Mouse (Mus musculus): ENCODE results near the gene Fcrl5. TPM values are rescaled to one million over a fixed set of nuclear protein-coding genes. Genes with fewer than 3 reads are reported as not detected.

The Fcrl5 gene
- polyA plus RNA-seq, 1 experiment from 2014 or later: not detected

DNA sequence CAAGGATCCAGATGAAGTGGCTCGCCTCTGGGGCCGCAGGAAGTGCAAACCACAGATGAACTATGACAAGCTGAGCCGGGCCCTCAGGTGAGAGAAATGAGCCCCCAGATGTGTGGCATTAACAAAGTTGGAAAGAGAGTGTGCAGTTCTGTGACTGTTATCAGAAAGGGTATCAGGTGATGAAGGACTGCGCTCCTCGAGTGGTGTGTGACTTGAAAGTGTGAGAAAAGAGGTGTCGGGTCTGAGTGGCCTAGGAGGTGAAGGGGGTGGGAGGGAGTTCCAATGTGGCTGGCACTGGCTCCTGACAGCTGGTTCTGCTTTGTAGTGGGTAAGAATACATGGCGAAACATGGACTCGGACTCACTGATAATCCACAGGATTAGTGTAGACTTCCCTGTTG lies 92.4 kb downstream of the Fcrl5 start:
- no peaks in the 10 kb centered on the region for H3K9me3 ChIP-seq (ENCODE audit: control insufficient read depth, low read length)
- H3K4me3 ChIP-seq (ENCODE audit: low read depth, low read length): no peak overlapping the region
- TF ChIP-seq EP300 (optimal IDR thresholded peaks at IDR 0.05): no peak
- H3K27me3 ChIP-seq (ENCODE audit: control insufficient read depth, insufficient read depth, low read length): no peaks in the 10 kb centered on the region
- H3K4me1 ChIP-seq (replicated peaks; ENCODE audit: control insufficient read depth, insufficient read depth): no peaks in the 10 kb centered on the region
- H3K27ac ChIP-seq (replicated peaks): no peak overlapping the region
- peaks cover 24% of the 10 kb centered on the region; the same call in 1 of the 2 replicates for H3K36me3 ChIP-seq (ENCODE audit: control insufficient read depth, insufficient read depth, low read length)
- no peak for DNase-seq (ENCODE audit: low spot score)
- H3K9ac ChIP-seq (ENCODE audit: low read length): no peak overlapping the region
- H3K4me2 ChIP-seq (replicated peaks; ENCODE audit: low read depth): no peak overlapping the region
- ATAC-seq (ENCODE audit: low FRiP score, low TSS enrichment): no peak
- 74% methylated on average over 8 of the region's 8 CpGs for WGBS

DNA sequence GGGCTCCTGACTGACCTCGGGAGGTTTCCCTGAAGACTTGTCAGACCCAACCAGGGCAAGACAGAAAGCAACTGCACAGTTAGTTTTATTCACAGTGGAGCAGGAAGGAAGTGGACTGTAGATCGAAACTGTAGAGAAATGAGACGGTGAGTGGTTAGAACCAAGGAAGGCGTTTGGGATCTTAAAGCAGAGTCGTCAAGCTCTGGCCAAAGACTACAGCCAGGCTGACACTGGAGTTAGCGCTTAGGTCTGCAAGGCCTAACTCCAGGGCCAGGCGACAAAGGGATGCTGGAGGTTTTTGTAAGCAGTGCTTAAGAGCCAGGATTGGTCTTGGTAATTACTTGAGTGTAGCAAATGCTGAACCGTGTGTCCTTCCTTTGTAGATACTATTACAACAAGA lies 93.3 kb downstream of the Fcrl5 start:
- 93% methylated on average over 8 of the region's 8 CpGs for WGBS

DNA sequence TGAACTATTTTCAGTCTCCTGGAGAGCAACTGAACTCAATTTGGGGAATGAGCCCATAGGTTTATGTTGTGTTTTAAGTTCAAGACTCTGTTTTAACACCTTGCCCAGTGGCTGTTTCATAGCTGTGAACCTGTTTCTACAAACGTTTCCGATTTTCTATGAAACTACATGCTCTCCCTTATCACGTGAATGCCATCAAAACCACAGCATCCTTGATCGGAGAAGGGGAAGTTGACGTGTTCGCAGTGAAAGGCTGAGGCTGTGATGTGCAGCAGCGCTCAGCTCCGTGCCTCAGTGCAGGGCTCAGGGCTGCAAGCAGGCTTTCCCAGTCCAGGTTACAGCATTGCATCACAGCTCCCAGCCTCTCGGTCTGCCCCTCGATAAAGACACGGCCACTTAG lies 94.0 kb downstream of the Fcrl5 start:
- Histone ChIP-seq H3K4me1 (replicated peaks; ENCODE audit: control insufficient read depth, insufficient read depth) (no peaks in the 10 kb centered on the region), H3K9me3 (ENCODE audit: control insufficient read depth, low read length) (no peaks in the 10 kb centered on the region), H3K27me3 (ENCODE audit: control insufficient read depth, insufficient read depth, low read length) (no peaks in the 10 kb centered on the region), H3K9ac (ENCODE audit: low read length) (no peak overlapping the region), H3K27ac (replicated peaks) (no peak overlapping the region), H3K36me3 (ENCODE audit: control insufficient read depth, insufficient read depth, low read length) (peaks cover 28% of the 10 kb centered on the region; the same call in 1 of the 2 replicates), H3K4me2 (replicated peaks; ENCODE audit: low read depth) (no peak overlapping the region), H3K4me3 (ENCODE audit: low read depth, low read length) (no peak overlapping the region)
- ATAC-seq (ENCODE audit: low FRiP score, low TSS enrichment) (no peak), DNase-seq (ENCODE audit: low spot score) (no peak)
- TF ChIP-seq CTCF (IDR thresholded peaks at IDR 0.05; ENCODE audit: low read depth) (no peak), EP300 (optimal IDR thresholded peaks at IDR 0.05) (no peak)
- 89% methylated on average over 11 of the region's 11 CpGs for WGBS

More for the DNA sequence above, 93.3 kb downstream of the Fcrl5 start:
- Histone ChIP-seq H3K36me3 (ENCODE audit: control insufficient read depth, insufficient read depth, low read length) (peaks cover 28% of the 10 kb centered on the region; the same call in 1 of the 2 replicates), H3K4me3 (ENCODE audit: low read depth, low read length) (no peak overlapping the region), H3K9ac (ENCODE audit: low read length) (no peak overlapping the region), H3K27ac (replicated peaks) (no peak overlapping the region), H3K4me2 (replicated peaks; ENCODE audit: low read depth) (no peak overlapping the region), H3K9me3 (ENCODE audit: control insufficient read depth, low read length) (no peaks in the 10 kb centered on the region), H3K4me1 (replicated peaks; ENCODE audit: control insufficient read depth, insufficient read depth) (no peaks in the 10 kb centered on the region), H3K27me3 (ENCODE audit: control insufficient read depth, insufficient read depth, low read length) (no peaks in the 10 kb centered on the region)
- no peak for DNase-seq (ENCODE audit: low spot score)
- ATAC-seq (ENCODE audit: low FRiP score, low TSS enrichment): no peak
- TF ChIP-seq EP300 (optimal IDR thresholded peaks at IDR 0.05) (no peak), CTCF (IDR thresholded peaks at IDR 0.05; ENCODE audit: low read depth) (no peak)

DNA sequence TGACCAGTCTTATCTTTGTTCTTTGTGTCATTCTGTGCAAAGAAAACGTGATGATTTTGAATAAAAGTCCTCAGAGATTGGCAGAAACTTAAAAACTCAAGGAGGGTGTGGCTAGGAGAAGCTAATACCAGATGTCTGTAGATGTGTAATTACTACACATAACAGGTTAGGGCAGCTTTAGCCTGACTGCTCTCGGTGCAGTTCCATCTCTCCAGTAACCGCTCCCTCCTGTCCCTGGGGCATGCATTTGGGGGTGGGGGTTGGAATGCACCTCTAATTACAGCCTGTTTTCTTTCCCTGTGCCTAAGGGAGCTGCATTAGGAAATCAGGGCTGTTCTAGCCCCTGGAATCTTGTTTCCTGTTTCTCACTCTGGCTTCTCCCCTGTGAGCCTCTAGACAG lies 94.7 kb downstream of the Fcrl5 start:
- DNase-seq (ENCODE audit: low spot score) (no peak), ATAC-seq (ENCODE audit: low FRiP score, low TSS enrichment) (no peak)
- Histone ChIP-seq H3K36me3 (ENCODE audit: control insufficient read depth, insufficient read depth, low read length) (peaks cover 28% of the 10 kb centered on the region), H3K27me3 (ENCODE audit: control insufficient read depth, insufficient read depth, low read length) (no peaks in the 10 kb centered on the region), H3K4me3 (ENCODE audit: low read depth, low read length) (no peak overlapping the region), H3K9me3 (ENCODE audit: control insufficient read depth, low read length) (no peaks in the 10 kb centered on the region), H3K4me1 (replicated peaks; ENCODE audit: control insufficient read depth, insufficient read depth) (no peaks in the 10 kb centered on the region), H3K4me2 (replicated peaks; ENCODE audit: low read depth) (no peak overlapping the region), H3K27ac (replicated peaks) (no peak overlapping the region), H3K9ac (ENCODE audit: low read length) (no peak overlapping the region)
- no peak for TF ChIP-seq CTCF (IDR thresholded peaks at IDR 0.05; ENCODE audit: low read depth)
- peak; percentile 58 for TF ChIP-seq EP300 (optimal IDR thresholded peaks at IDR 0.05)
- WGBS: 63% methylated on average over 3 of the region's 3 CpGs

DNA sequence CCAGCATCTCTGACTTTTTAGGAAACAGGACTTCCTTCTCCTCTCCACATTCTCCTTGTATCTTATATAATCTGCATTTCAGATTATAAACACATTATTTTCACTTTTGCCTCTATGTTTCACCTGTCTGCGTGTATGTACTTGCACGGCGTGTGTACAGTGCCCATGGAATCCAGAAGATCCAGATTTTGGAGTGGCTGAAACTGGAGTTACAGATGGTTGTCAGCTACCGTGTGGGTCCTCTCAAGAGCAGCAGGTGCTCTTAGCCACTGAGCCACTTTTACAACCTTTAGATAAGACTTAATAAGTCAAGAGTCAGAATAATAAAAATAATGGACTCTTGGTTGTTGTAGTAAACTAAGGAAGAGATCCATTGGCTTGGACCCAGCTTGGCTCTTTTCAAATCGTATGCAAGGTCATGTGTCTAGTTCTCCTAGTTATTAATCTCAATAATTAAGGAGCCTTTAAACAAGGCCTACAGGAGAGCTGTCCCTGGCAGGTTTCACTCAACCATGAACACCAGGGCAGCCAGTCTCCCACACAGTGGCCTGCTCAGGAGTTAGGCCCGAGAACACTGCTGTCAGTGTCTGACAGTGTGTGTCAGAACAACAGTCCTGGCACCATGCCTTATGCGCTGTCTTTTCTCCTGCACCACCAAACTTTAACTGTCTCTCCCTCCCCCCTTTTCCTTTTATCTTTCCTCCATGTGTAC lies 98.2 kb downstream of the Fcrl5 start:
- H3K9me3 ChIP-seq (ENCODE audit: control insufficient read depth, low read length): no peaks in the 10 kb centered on the region
- H3K4me2 ChIP-seq (replicated peaks; ENCODE audit: low read depth): no peak overlapping the region
- no peak for ATAC-seq (ENCODE audit: low FRiP score, low TSS enrichment)
- no peak overlapping the region for H3K9ac ChIP-seq (ENCODE audit: low read length)
- DNase-seq (ENCODE audit: low spot score): no peak
- peak overlapping the region; percentile 65 for H3K27ac ChIP-seq (replicated peaks)
- no peaks in the 10 kb centered on the region for H3K27me3 ChIP-seq (ENCODE audit: control insufficient read depth, insufficient read depth, low read length)
- peaks cover 44% of the 10 kb centered on the region for H3K36me3 ChIP-seq (ENCODE audit: control insufficient read depth, insufficient read depth, low read length)
- no peak overlapping the region for H3K4me3 ChIP-seq (ENCODE audit: low read depth, low read length)
- TF ChIP-seq CTCF (IDR thresholded peaks at IDR 0.05; ENCODE audit: low read depth) (no peak), EP300 (optimal IDR thresholded peaks at IDR 0.05) (no peak)
- no peaks in the 10 kb centered on the region for H3K4me1 ChIP-seq (replicated peaks; ENCODE audit: control insufficient read depth, insufficient read depth)
- WGBS: 77% methylated on average over 7 of the region's 7 CpGs

DNA sequence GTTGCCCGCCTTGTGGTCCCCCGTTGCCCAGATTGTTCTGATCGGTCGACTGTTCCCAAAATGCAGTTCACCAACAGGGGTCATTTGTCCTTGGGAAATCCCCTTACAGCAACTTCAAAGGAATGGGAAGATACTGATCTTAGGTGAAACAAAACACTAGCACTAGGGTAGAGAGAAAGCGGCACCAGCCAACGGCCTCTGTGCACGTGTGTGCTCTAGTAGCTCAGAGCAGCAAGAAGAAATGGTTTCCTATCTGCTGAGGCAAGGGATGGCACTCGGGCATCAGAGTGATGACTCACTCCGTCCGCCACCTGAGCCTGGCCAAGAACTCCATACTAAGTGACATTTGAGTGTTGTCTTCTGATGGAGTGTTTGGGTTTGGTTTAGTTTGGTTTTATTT lies 102.5 kb downstream of the Fcrl5 start:
- Histone ChIP-seq H3K9me3 (ENCODE audit: control insufficient read depth, low read length) (no peaks in the 10 kb centered on the region), H3K4me3 (ENCODE audit: low read depth, low read length) (no peak overlapping the region), H3K9ac (ENCODE audit: low read length) (no peak overlapping the region), H3K27me3 (ENCODE audit: control insufficient read depth, insufficient read depth, low read length) (no peaks in the 10 kb centered on the region), H3K4me2 (replicated peaks; ENCODE audit: low read depth) (no peak overlapping the region), H3K4me1 (replicated peaks; ENCODE audit: control insufficient read depth, insufficient read depth) (no peaks in the 10 kb centered on the region), H3K36me3 (ENCODE audit: control insufficient read depth, insufficient read depth, low read length) (peaks cover 24% of the 10 kb centered on the region), H3K27ac (replicated peaks) (no peak overlapping the region)
- no peak for DNase-seq (ENCODE audit: low spot score)
- 78% methylated on average over 10 of the region's 10 CpGs for WGBS
- ATAC-seq (ENCODE audit: low FRiP score, low TSS enrichment): no peak
- no peak for TF ChIP-seq CTCF (IDR thresholded peaks at IDR 0.05; ENCODE audit: low read depth)
- no peak for TF ChIP-seq EP300 (optimal IDR thresholded peaks at IDR 0.05)

Measured in stomach, postnatal 0 days (tissue).